Mouse (Mus musculus) CH12.LX (cell line): ENCODE results near the gene Zmynd8.

ENCODE experiments used
- CTCF ChIP-seq, 2 experiments: IDR thresholded peaks in 1 of 2; conservative IDR thresholded peaks in 1 of 2; 2 replicates each; pipeline ENCODE4 v1.5.1; 2011 to 2012; ENCODE audit warnings: low read depth in 2 of 2, low read length in 2 of 2, improper control_type of control experiment in 1 of 2, inconsistent platforms in 1 of 2, mild to moderate bottlenecking in 1 of 2, moderate library complexity in 1 of 2
- E2F4 ChIP-seq: IDR thresholded peaks from 2 replicates; pipeline ENCODE4 v1.6.1; 2011; ENCODE audit warnings: low read depth, low read length, improper control_type of control experiment; ENCODE audit not compliant: insufficient replicate concordance
- EP300 ChIP-seq: IDR thresholded peaks from 2 replicates; pipeline ENCODE4 v1.6.1; 2011; ENCODE audit warnings: low read length, improper control_type of control experiment
- ETS1 ChIP-seq: conservative IDR thresholded peaks from 2 replicates; pipeline ENCODE4 v1.6.1; 2012; ENCODE audit warnings: low read depth, mild to moderate bottlenecking, inconsistent platforms, low read length, improper control_type of control experiment, moderate library complexity
- HCFC1 ChIP-seq: IDR thresholded peaks from 2 replicates; pipeline ENCODE4 v1.6.1; 2012; ENCODE audit warnings: low read depth, mild to moderate bottlenecking, inconsistent platforms, low read length, improper control_type of control experiment
- KAT2A ChIP-seq: IDR thresholded peaks from 2 replicates; pipeline ENCODE4 v1.6.1; 2012; ENCODE audit warnings: low read length, improper control_type of control experiment, inconsistent platforms; ENCODE audit not compliant: insufficient replicate concordance
- MAX ChIP-seq: IDR thresholded peaks from 2 replicates; pipeline ENCODE4 v1.6.1; 2011; ENCODE audit warnings: low read length, improper control_type of control experiment
- MEF2A ChIP-seq: IDR thresholded peaks from 2 replicates; pipeline ENCODE4 v1.6.1; 2014; ENCODE audit warnings: low read depth, mild to moderate bottlenecking, inconsistent platforms, low read length, improper control_type of control experiment, borderline replicate concordance
- POLR2A ChIP-seq: IDR thresholded peaks from 2 replicates; pipeline ENCODE4 v1.6.1; 2011; ENCODE audit warnings: low read depth, mild to moderate bottlenecking, improper control_type of control experiment, low read length
- POLR2AphosphoS2 ChIP-seq: IDR thresholded peaks from 2 replicates; pipeline ENCODE4 v1.6.1; 2011; ENCODE audit warnings: low read depth, low read length, improper control_type of control experiment
- SIN3A ChIP-seq: IDR thresholded peaks from 2 replicates; pipeline ENCODE4 v1.6.1; 2012; ENCODE audit warnings: low read length, improper control_type of control experiment, inconsistent platforms
- TCF12 ChIP-seq: IDR thresholded peaks from 2 replicates; pipeline ENCODE4 v1.6.1; 2014; ENCODE audit warnings: low read depth, mild to moderate bottlenecking, inconsistent platforms, low read length, improper control_type of control experiment
- USF1 ChIP-seq: IDR thresholded peaks from 2 replicates; pipeline ENCODE4 v1.6.1; 2014; ENCODE audit warnings: low read depth, mild to moderate bottlenecking, inconsistent platforms, low read length, improper control_type of control experiment
- ZNF384 ChIP-seq: IDR thresholded peaks from 2 replicates; pipeline ENCODE4 v1.6.1; 2012; ENCODE audit warnings: low read depth, low read length, improper control_type of control experiment, inconsistent platforms

GRCm38 (mm10) chr2:165752704-165753103 lies 146.1 kb downstream of the Zmynd8 start:
- TF ChIP-seq E2F4: no peak
- TF ChIP-seq CTCF (conservative IDR thresholded peaks at IDR 0.05 in 1 of 2, IDR thresholded peaks at IDR 0.05 in 1 of 2; ENCODE audit: low read depth in 2 of 2, low read length in 2 of 2): no peak
- TF ChIP-seq USF1: no peak
- no peak for TF ChIP-seq MAX
- no peak for TF ChIP-seq POLR2A
- TF ChIP-seq KAT2A: no peak
- no peak for TF ChIP-seq POLR2AphosphoS2
- TF ChIP-seq ETS1: no peak
- no peak for TF ChIP-seq ZNF384
- no peak for TF ChIP-seq TCF12
- TF ChIP-seq HCFC1: no peak
- TF ChIP-seq SIN3A: no peak
- TF ChIP-seq MEF2A: no peak
- no peak for TF ChIP-seq EP300
